Mouse (Mus musculus) MN1 (cell line): ENCODE measurements around the gene Daam1.

Experiments used
- DNase-seq: peaks from one replicate; pipeline ENCODE4 v3.0.0-alpha.2; 2016; ENCODE audit warnings: low spot score

Gene Daam1

GRCm38 (mm10) chr12:71830607-71831257 is at the start of gene Daam1:
Gene Daam1 (plus strand): TSS chr12:71831078.
- peak; percentile 99 for DNase-seq

GRCm38 (mm10) chr12:71781220-71781619 is 49.7 kb upstream of the Daam1 start:
- no peak for DNase-seq

GRCm38 (mm10) chr12:71783970-71784369 is 46.9 kb upstream of the Daam1 start:
- DNase-seq = no peak

GRCm38 (mm10) chr12:71784666-71785255 is 46.1 kb upstream of the Daam1 start:
- no peak for DNase-seq

- DNase-seq = no peak
These were observed 44.4 kb upstream of the Daam1 start for GRCm38 (mm10) chr12:71786521-71786920.

- DNase-seq = no peak
These were observed 42.1 kb upstream of the Daam1 start for GRCm38 (mm10) chr12:71788791-71789190.

GRCm38 (mm10) chr12:71790581-71790980 is 40.3 kb upstream of the Daam1 start:
- no peak for DNase-seq

- no peak for DNase-seq
These were observed 37.8 kb upstream of the Daam1 start for GRCm38 (mm10) chr12:71793114-71793513.

GRCm38 (mm10) chr12:71795626-71796025 is 35.3 kb upstream of the Daam1 start:
- no peak for DNase-seq

- DNase-seq = no peak
These were observed 34.4 kb upstream of the Daam1 start for GRCm38 (mm10) chr12:71796517-71796916.

GRCm38 (mm10) chr12:71807306-71807705 is 23.6 kb upstream of the Daam1 start:
- DNase-seq = no peak

GRCm38 (mm10) chr12:71808631-71809030 is 22.2 kb upstream of the Daam1 start:
- peak; percentile 63 for DNase-seq

GRCm38 (mm10) chr12:71809550-71809949 is 21.3 kb upstream of the Daam1 start:
- DNase-seq = no peak

- DNase-seq = no peak
These were observed 18.3 kb upstream of the Daam1 start for GRCm38 (mm10) chr12:71812567-71812966.

GRCm38 (mm10) chr12:71813251-71813650 is 17.6 kb upstream of the Daam1 start:
- DNase-seq = no peak

GRCm38 (mm10) chr12:71813761-71814160 is 17.1 kb upstream of the Daam1 start:
- DNase-seq = no peak

- no peak for DNase-seq
These were observed 10.8 kb upstream of the Daam1 start for GRCm38 (mm10) chr12:71820094-71820493.

GRCm38 (mm10) chr12:71821272-71821671 is 9.6 kb upstream of the Daam1 start:
- DNase-seq = no peak

- DNase-seq = no peak
These were observed 9.1 kb upstream of the Daam1 start for GRCm38 (mm10) chr12:71821743-71822142.

- DNase-seq = no peak
These were observed 6.0 kb upstream of the Daam1 start for GRCm38 (mm10) chr12:71824927-71825326.

GRCm38 (mm10) chr12:71830139-71830538 is 739 bp upstream of the Daam1 start:
- peak; percentile 50 for DNase-seq

- peak; percentile 59 for DNase-seq
These were observed 595 bp downstream of the Daam1 start for GRCm38 (mm10) chr12:71831258-71832087.

- peak; percentile 86 for DNase-seq
These were observed 1.3 kb downstream of the Daam1 start for GRCm38 (mm10) chr12:71832225-71832624.
